Mouse (Mus musculus): ENCODE data around the gene Bank1.

DNA sequence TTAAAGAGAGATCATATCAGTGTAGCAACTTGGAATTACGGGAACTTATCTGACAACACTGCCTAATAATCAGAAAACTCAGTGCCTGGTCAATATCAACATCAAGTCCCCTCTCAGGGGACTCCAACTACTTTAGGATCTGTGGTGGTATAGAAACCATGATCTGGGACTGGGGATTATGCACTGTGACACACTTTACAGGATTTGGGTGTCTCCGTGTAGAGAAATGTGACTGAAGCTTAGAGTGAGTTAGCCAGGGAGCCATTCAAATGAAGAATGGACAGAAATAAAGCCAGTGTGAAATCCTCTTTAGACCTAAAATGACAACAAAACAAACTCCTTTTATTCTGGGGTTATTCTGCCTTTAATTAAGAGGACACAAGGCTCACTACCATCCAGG is 167.8 kb downstream of the Bank1 start:
- TF ChIP-seq CTCF (IDR thresholded peaks at IDR 0.05; ENCODE audit: low read depth) (no peak), EP300 (IDR thresholded peaks at IDR 0.05; ENCODE audit: low read depth) (no peak)
